Mouse (Mus musculus) stomach, embryonic 15.5 days (tissue): Measurements from ENCODE around the gene Ch25h. TPM values are rescaled to one million over a fixed set of nuclear protein-coding genes. Genes with fewer than 3 reads are reported as not detected.

Source experiments
- ATAC-seq: fragments of 200-750 bp; cut with Nextera tagmentation; 2 replicates; pipeline ENCODE4 v1.8.0; 2017; ENCODE audit warnings: low read depth, moderate number of reproducible peaks, moderate TSS enrichment; ENCODE audit not compliant: insufficient read depth, low FRiP score
- H3K27ac ChIP-seq: fragments of 300-500 bp; sonication (generic); 2 replicates; pipeline ENCODE4 v1.5.1; 2015; ENCODE audit warnings: mild to moderate bottlenecking, inconsistent platforms
- H3K27me3 ChIP-seq: fragments of 300-500 bp; sonication (generic); replicated peaks from 2 replicates; pipeline ENCODE4 v1.6.1; 2015; ENCODE audit warnings: inconsistent platforms
- H3K36me3 ChIP-seq: fragments of 300-500 bp; sonication (generic); 2 replicates; pipeline ENCODE4 v1.6.1; 2015; ENCODE audit warnings: inconsistent platforms
- H3K4me1 ChIP-seq: fragments of 300-500 bp; sonication (generic); 2 replicates; pipeline ENCODE4 v1.6.1; 2015; ENCODE audit warnings: inconsistent platforms
- H3K4me2 ChIP-seq: fragments of 300-500 bp; sonication (generic); 2 replicates; pipeline ENCODE4 v1.6.1; 2015; ENCODE audit warnings: mild to moderate bottlenecking, inconsistent platforms
- H3K4me3 ChIP-seq: fragments of 300-500 bp; sonication (generic); replicated peaks from 2 replicates; pipeline ENCODE4 v1.5.1; 2015; ENCODE audit warnings: inconsistent platforms
- H3K9ac ChIP-seq: fragments of 300-500 bp; sonication (generic); 2 replicates; pipeline ENCODE4 v1.6.1; 2015; ENCODE audit warnings: inconsistent platforms
- H3K9me3 ChIP-seq: fragments of 300-500 bp; sonication (generic); 2 replicates; pipeline ENCODE4 v1.6.1; 2016; ENCODE audit warnings: inconsistent platforms
- WGBS: fragments of 180-500 bp; shearing (Covaris S2); methylation state at CpG from one replicate; pipeline ENCODE4 v1.1.7; 2015; 5-methylcytosine and 5-hydroxymethylcytosine counted together
- polyA plus RNA-seq: library from polyadenylated mRNA; unstranded; fragments of >200 nt; fragmentation: Nextera tagmentation; extraction: Ambion mirVana; gene quantifications from 2 replicates; pipeline ENCODE4 v1.2.1, GENCODE M21; 2015

The Ch25h gene
- 2.6 and 3.5 TPM in 2 replicates for polyA plus RNA-seq

GRCm38 (mm10) chr19:34474991-34475971 is at the start of gene Ch25h:
Ch25h (minus strand) TSS chr19:34475164.
- Histone ChIP-seq H3K36me3 (no peaks in the 10 kb centered on the region), H3K4me2 (peak within 1 kb of the TSS; percentile 91), H3K27ac (0 out of 2 replicates have a peak within 1 kb of the TSS, but pooled peaks have one; percentile 40), H3K4me3 (peak within 1 kb of the TSS; percentile 49), H3K9ac (0 out of 2 replicates have a peak within 1 kb of the TSS, but pooled peaks have one; percentile 6), H3K4me1 (peaks cover 14% of the 10 kb centered on the region), H3K9me3 (no peaks in the 10 kb centered on the region), H3K27me3 (peaks cover 14% of the 10 kb centered on the region)
- no peak for ATAC-seq
- WGBS, result 3% methylated on average over 35 of the region's 35 CpGs

GRCm38 (mm10) chr19:34524646-34525045 is 49.7 kb upstream of the Ch25h start:
- Histone ChIP-seq H3K4me1 (peaks cover 7% of the 10 kb centered on the region; the same call in 1 of the 2 replicates), H3K9me3 (no peaks in the 10 kb centered on the region), H3K4me3 (no peak overlapping the region), H3K36me3 (peaks cover 4% of the 10 kb centered on the region; the same call in 1 of the 2 replicates), H3K27me3 (no peaks in the 10 kb centered on the region), H3K9ac (no peak overlapping the region), H3K4me2 (no peak overlapping the region), H3K27ac (no peak overlapping the region)
- ATAC-seq, result no peak
- 33% methylated on average over 9 of the region's 9 CpGs for WGBS

- no peak for ATAC-seq
- no peaks in the 10 kb centered on the region for H3K27me3 ChIP-seq
- peaks cover 7% of the 10 kb centered on the region; the same call in 1 of the 2 replicates for H3K4me1 ChIP-seq
- H3K4me2 ChIP-seq, result no peak overlapping the region
- H3K4me3 ChIP-seq, result no peak overlapping the region
- peaks cover 4% of the 10 kb centered on the region; the same call in 1 of the 2 replicates for H3K36me3 ChIP-seq
- no peak overlapping the region for H3K9ac ChIP-seq
- WGBS, result 73% methylated on average over 12 of the region's 12 CpGs
- H3K27ac ChIP-seq, result no peak overlapping the region
- no peaks in the 10 kb centered on the region for H3K9me3 ChIP-seq
Observed at GRCm38 (mm10) chr19:34523106-34523725, 48.3 kb upstream of the Ch25h start.

GRCm38 (mm10) chr19:34521978-34522377 is 47.0 kb upstream of the Ch25h start:
- Histone ChIP-seq H3K4me1 (peaks cover 7% of the 10 kb centered on the region; the same call in 1 of the 2 replicates), H3K9me3 (no peaks in the 10 kb centered on the region), H3K4me2 (no peak overlapping the region), H3K4me3 (no peak overlapping the region), H3K9ac (no peak overlapping the region), H3K36me3 (peaks cover 8% of the 10 kb centered on the region; the same call in 1 of the 2 replicates), H3K27me3 (no peaks in the 10 kb centered on the region), H3K27ac (no peak overlapping the region)
- ATAC-seq, result no peak
- WGBS, result 85% methylated on average over 1 of the region's 1 CpGs

GRCm38 (mm10) chr19:34521361-34521760 is 46.4 kb upstream of the Ch25h start:
- 44% methylated on average over 2 of the region's 2 CpGs for WGBS

GRCm38 (mm10) chr19:34520051-34520450 is 45.1 kb upstream of the Ch25h start:
- H3K27me3 ChIP-seq, result no peaks in the 10 kb centered on the region
- peaks cover 8% of the 10 kb centered on the region; the same call in 1 of the 2 replicates for H3K36me3 ChIP-seq
- H3K9ac ChIP-seq, result no peak overlapping the region
- no peaks in the 10 kb centered on the region for H3K9me3 ChIP-seq
- peaks cover 5% of the 10 kb centered on the region; the same call in 1 of the 2 replicates for H3K4me1 ChIP-seq
- no peak overlapping the region for H3K4me2 ChIP-seq
- no peak overlapping the region for H3K4me3 ChIP-seq
- 83% methylated on average over 4 of the region's 4 CpGs for WGBS
- no peak for ATAC-seq
- H3K27ac ChIP-seq, result no peak overlapping the region

More at GRCm38 (mm10) chr19:34521361-34521760, 46.4 kb upstream of the Ch25h start:
- no peak for ATAC-seq
- Histone ChIP-seq H3K4me3 (no peak overlapping the region), H3K4me2 (no peak overlapping the region), H3K4me1 (peaks cover 7% of the 10 kb centered on the region; the same call in 1 of the 2 replicates), H3K36me3 (peaks cover 8% of the 10 kb centered on the region; the same call in 1 of the 2 replicates), H3K27me3 (no peaks in the 10 kb centered on the region), H3K9me3 (no peaks in the 10 kb centered on the region), H3K27ac (no peak overlapping the region), H3K9ac (no peak overlapping the region)

- ATAC-seq, result no peak
- H3K9ac ChIP-seq, result no peak overlapping the region
- no peaks in the 10 kb centered on the region for H3K9me3 ChIP-seq
- no peak overlapping the region for H3K4me2 ChIP-seq
- H3K27ac ChIP-seq, result no peak overlapping the region
- WGBS, result 82% methylated on average over 3 of the region's 3 CpGs
- H3K27me3 ChIP-seq, result no peaks in the 10 kb centered on the region
- H3K36me3 ChIP-seq, result peaks cover 8% of the 10 kb centered on the region; the same call in 1 of the 2 replicates
- no peak overlapping the region for H3K4me3 ChIP-seq
- peaks cover 2% of the 10 kb centered on the region; the same call in 1 of the 2 replicates for H3K4me1 ChIP-seq
Observed at GRCm38 (mm10) chr19:34519646-34520045, 44.7 kb upstream of the Ch25h start.

- no peak overlapping the region for H3K9ac ChIP-seq
- H3K4me3 ChIP-seq, result no peak overlapping the region
- peaks cover 8% of the 10 kb centered on the region; the same call in 1 of the 2 replicates for H3K36me3 ChIP-seq
- WGBS, result 31% methylated on average over 3 of the region's 3 CpGs
- H3K4me1 ChIP-seq, result no peaks in the 10 kb centered on the region
- H3K4me2 ChIP-seq, result no peak overlapping the region
- H3K9me3 ChIP-seq, result no peaks in the 10 kb centered on the region
- no peak for ATAC-seq
- no peaks in the 10 kb centered on the region for H3K27me3 ChIP-seq
- H3K27ac ChIP-seq, result no peak overlapping the region
Observed at GRCm38 (mm10) chr19:34518786-34519185, 43.8 kb upstream of the Ch25h start.

GRCm38 (mm10) chr19:34517812-34518594 is 43.0 kb upstream of the Ch25h start:
- H3K9me3 ChIP-seq, result no peaks in the 10 kb centered on the region
- no peak overlapping the region for H3K9ac ChIP-seq
- H3K27me3 ChIP-seq, result no peaks in the 10 kb centered on the region
- no peak overlapping the region for H3K4me2 ChIP-seq
- H3K4me1 ChIP-seq, result no peaks in the 10 kb centered on the region
- H3K4me3 ChIP-seq, result no peak overlapping the region
- 85% methylated on average over 13 of the region's 13 CpGs for WGBS
- H3K27ac ChIP-seq, result no peak overlapping the region
- H3K36me3 ChIP-seq, result peaks cover 8% of the 10 kb centered on the region; the same call in 1 of the 2 replicates
- no peak for ATAC-seq

GRCm38 (mm10) chr19:34517197-34517596 is 42.2 kb upstream of the Ch25h start:
- Histone ChIP-seq H3K27ac (no peak overlapping the region), H3K4me3 (no peak overlapping the region), H3K9ac (no peak overlapping the region), H3K9me3 (no peaks in the 10 kb centered on the region), H3K4me1 (no peaks in the 10 kb centered on the region), H3K36me3 (peaks cover 8% of the 10 kb centered on the region; the same call in 1 of the 2 replicates), H3K4me2 (no peak overlapping the region), H3K27me3 (no peaks in the 10 kb centered on the region)
- ATAC-seq, result no peak
- 79% methylated on average over 3 of the region's 3 CpGs for WGBS

- WGBS, result 79% methylated on average over 2 of the region's 2 CpGs
Observed at GRCm38 (mm10) chr19:34516346-34516745, 41.4 kb upstream of the Ch25h start.

More at GRCm38 (mm10) chr19:34516346-34516745, 41.4 kb upstream of the Ch25h start:
- H3K4me2 ChIP-seq, result no peak overlapping the region
- H3K36me3 ChIP-seq, result 0 out of 2 replicates have a peak, but pooled peaks cover 4% of the 10 kb centered on the region
- H3K9me3 ChIP-seq, result no peaks in the 10 kb centered on the region
- no peak overlapping the region for H3K9ac ChIP-seq
- no peaks in the 10 kb centered on the region for H3K4me1 ChIP-seq
- no peaks in the 10 kb centered on the region for H3K27me3 ChIP-seq
- H3K4me3 ChIP-seq, result no peak overlapping the region
- no peak for ATAC-seq
- no peak overlapping the region for H3K27ac ChIP-seq
